In genomic region chr3:108126327-108126726, GRCm38 (mm10) we compare ENCODE assay signal across 18 mouse cellular contexts. TPM values are rescaled to one million over a fixed set of nuclear protein-coding genes. Genes with fewer than 3 reads are reported as not detected.
DNase-seq lines count a peak whose midpoint lies in the region; ATAC-seq and TF ChIP-seq lines count a peak whose summit lies in the region.
"Had no signal": no experiment of that assay in that cellular context is flagged by ENCODE, and none has a peak within 500 bp of the region (broad histone marks: within the 10 kb centered on the region; RNA-seq: fewer than 3 reads in every experiment).

No protein-coding gene starts in this region.

- peak overlapping the region; percentile 37; the same call in 1 of the 2 replicates for H3K27ac ChIP-seq in intestine, embryonic 16.5 days (ENCODE audit: low read length)
- no peak overlapping the region for H3K27ac ChIP-seq in intestine, postnatal 0 days (ENCODE audit: low read depth, low read length)
- peak overlapping the region; percentile 42 for H3K27ac ChIP-seq in small intestine, adult 2 months (ENCODE audit: insufficient read depth, low read depth, low read length)
- peak overlapping the region; percentile 42; the same call in 1 of the 2 replicates for H3K27ac ChIP-seq in stomach, embryonic 16.5 days (ENCODE audit: low read length)
- H3K27ac ChIP-seq in forebrain, embryonic 13.5 days: no peak overlapping the region
- H3K27ac ChIP-seq: embryonic facial prominence, embryonic 10.5 days; embryonic facial prominence, embryonic 12.5 days had no signal

- H3K4me3 ChIP-seq in intestine, embryonic 16.5 days (ENCODE audit: low read length): no peak overlapping the region
- no peak overlapping the region for H3K4me3 ChIP-seq in intestine, postnatal 0 days (ENCODE audit: low read depth, low read length)
- H3K4me3 ChIP-seq in small intestine, adult 2 months (ENCODE audit: low read depth, low read length): no peak overlapping the region
- no peak overlapping the region for H3K4me3 ChIP-seq in stomach, embryonic 16.5 days (replicated peaks; ENCODE audit: low read length)
- no peak overlapping the region for H3K4me3 ChIP-seq in forebrain, embryonic 13.5 days
- H3K4me3 ChIP-seq: embryonic facial prominence, embryonic 10.5 days; embryonic facial prominence, embryonic 12.5 days had no signal

- no peaks in the 10 kb centered on the region for H3K9me3 ChIP-seq in intestine, embryonic 16.5 days (ENCODE audit: control insufficient read depth, low read length)
- H3K9me3 ChIP-seq in intestine, postnatal 0 days (ENCODE audit: control insufficient read depth): no peaks in the 10 kb centered on the region
- no peaks in the 10 kb centered on the region for H3K9me3 ChIP-seq in stomach, embryonic 16.5 days (replicated peaks; ENCODE audit: control insufficient read depth, low read length)
- no peaks in the 10 kb centered on the region for H3K9me3 ChIP-seq in forebrain, embryonic 13.5 days (replicated peaks)
- H3K9me3 ChIP-seq: embryonic facial prominence, embryonic 10.5 days; embryonic facial prominence, embryonic 12.5 days had no signal

- no peak overlapping the region for H3K4me2 ChIP-seq in intestine, embryonic 16.5 days (ENCODE audit: low read depth, low read length)
- no peak overlapping the region for H3K4me2 ChIP-seq in intestine, postnatal 0 days (replicated peaks; ENCODE audit: low read depth)
- H3K4me2 ChIP-seq in stomach, embryonic 16.5 days (ENCODE audit: low read depth, low read length): no peak overlapping the region
- H3K4me2 ChIP-seq in forebrain, embryonic 13.5 days: no peak overlapping the region
- H3K4me2 ChIP-seq: embryonic facial prominence, embryonic 12.5 days had no signal

- no peaks in the 10 kb centered on the region for H3K36me3 ChIP-seq in intestine, embryonic 16.5 days (ENCODE audit: control insufficient read depth, insufficient read depth, low read length)
- peaks cover 10% of the 10 kb centered on the region; the same call in 1 of the 2 replicates for H3K36me3 ChIP-seq in intestine, postnatal 0 days (ENCODE audit: control insufficient read depth, insufficient read depth)
- peaks cover 13% of the 10 kb centered on the region for H3K36me3 ChIP-seq in small intestine, adult 2 months (ENCODE audit: control insufficient read depth, insufficient read depth, low read length)
- H3K36me3 ChIP-seq in stomach, embryonic 16.5 days (ENCODE audit: control insufficient read depth, insufficient read depth, low read length): peaks cover 5% of the 10 kb centered on the region
- peaks cover 16% of the 10 kb centered on the region for H3K36me3 ChIP-seq in forebrain, embryonic 13.5 days (ENCODE audit: poor library complexity, severe bottlenecking)

- peaks cover 21% of the 10 kb centered on the region for H3K4me1 ChIP-seq in intestine, embryonic 16.5 days (ENCODE audit: control insufficient read depth, insufficient read depth, low read length)
- H3K4me1 ChIP-seq in intestine, postnatal 0 days (replicated peaks; ENCODE audit: control insufficient read depth, insufficient read depth, low read length): peaks cover 11% of the 10 kb centered on the region; the same call in 1 of the 2 replicates
- H3K4me1 ChIP-seq in small intestine, adult 2 months (ENCODE audit: control insufficient read depth, insufficient read depth, insufficient read length, low read length): peaks cover 32% of the 10 kb centered on the region; the same call in 1 of the 2 replicates
- H3K4me1 ChIP-seq in stomach, embryonic 16.5 days (ENCODE audit: control insufficient read depth, insufficient read depth, low read length): peaks cover 5% of the 10 kb centered on the region
- H3K4me1 ChIP-seq in forebrain, embryonic 13.5 days: no peaks in the 10 kb centered on the region

- 77% methylated on average over 3 of the region's 3 CpGs for WGBS in intestine, embryonic 16.5 days
- WGBS in intestine, postnatal 0 days: 49% methylated on average over 3 of the region's 3 CpGs
- 48% methylated on average over 3 of the region's 3 CpGs for WGBS in small intestine, adult 2 months
- WGBS in stomach, embryonic 16.5 days: 81% methylated on average over 3 of the region's 3 CpGs
- WGBS in forebrain, embryonic 13.5 days: 93% methylated on average over 3 of the region's 3 CpGs

- H3K27me3 ChIP-seq in intestine, embryonic 16.5 days (replicated peaks; ENCODE audit: control insufficient read depth, insufficient read depth, low read length): no peaks in the 10 kb centered on the region
- no peaks in the 10 kb centered on the region for H3K27me3 ChIP-seq in intestine, postnatal 0 days (replicated peaks; ENCODE audit: control insufficient read depth, insufficient read depth, low read length)
- no peaks in the 10 kb centered on the region for H3K27me3 ChIP-seq in small intestine, adult 2 months (ENCODE audit: control insufficient read depth, insufficient read depth, low read length)
- H3K27me3 ChIP-seq in stomach, embryonic 16.5 days (ENCODE audit: control insufficient read depth, insufficient read depth, low read length): no peaks in the 10 kb centered on the region
- H3K27me3 ChIP-seq in forebrain, embryonic 13.5 days: no peaks in the 10 kb centered on the region
- H3K27me3 ChIP-seq: embryonic facial prominence, embryonic 12.5 days had no signal

- no peak for TF ChIP-seq POLR2A in small intestine, adult 2 months (IDR thresholded peaks at IDR 0.05; ENCODE audit: low read depth, low read length)

- ATAC-seq in intestine, embryonic 16.5 days: peak; percentile 38; the same call in 1 of the 2 replicates
- ATAC-seq in intestine, postnatal 0 days: no peak
- ATAC-seq in stomach, embryonic 16.5 days (ENCODE audit: insufficient read depth, low FRiP score): peak; percentile 56; the same call in 1 of the 2 replicates
- ATAC-seq in forebrain, embryonic 13.5 days: no peak
- ATAC-seq: forebrain, embryonic 14.5 days; forebrain, embryonic 16.5 days had no signal

- TF ChIP-seq CTCF in intestine, postnatal 0 days (IDR thresholded peaks at IDR 0.05; ENCODE audit: low read depth): no peak
- TF ChIP-seq CTCF in small intestine, adult 2 months (IDR thresholded peaks at IDR 0.05; ENCODE audit: extremely low read depth, insufficient read length, insufficient replicate concordance, low read depth, low read length): no peak

- no peak overlapping the region for H3K9ac ChIP-seq in intestine, embryonic 16.5 days (ENCODE audit: low read depth, low read length)
- no peak overlapping the region for H3K9ac ChIP-seq in intestine, postnatal 0 days (ENCODE audit: low read depth, low read length)
- no peak overlapping the region for H3K9ac ChIP-seq in stomach, embryonic 16.5 days (ENCODE audit: low read length)
- no peak overlapping the region for H3K9ac ChIP-seq in forebrain, embryonic 13.5 days
- H3K9ac ChIP-seq: embryonic facial prominence, embryonic 12.5 days had no signal

- DNase-seq in layer of hippocampus, adult 11-12 months (ENCODE audit: low spot score): no peak
- DNase-seq: adrenal gland, adult 8-10 months; adrenal gland, postnatal 14 days; adrenal gland, postnatal 36 days; cerebellum, adult 11-12 months; cerebellum, adult 2 months; cerebellum, adult 9-10 months; cerebellum, postnatal 10 days; cerebellum, postnatal 25 days had no signal

RNA-seq across cellular contexts. Expression of gene Gnai3, which starts 19.6 kb away (rescaled TPM):
- 168 and 170 TPM in 2 replicates for polyA plus RNA-seq in intestine, embryonic 16.5 days (2015; fragmentation: Nextera tagmentation; extraction: Ambion mirVana)
- 99.6 and 101 TPM in 2 replicates for polyA plus RNA-seq in intestine, postnatal 0 days (2015; fragmentation: Nextera tagmentation; extraction: Ambion mirVana)
- 5.4 and 14.8 TPM in 2 replicates for polyA plus RNA-seq in small intestine, adult 2 months (2012; rRNA removed)
- 177 and 182 TPM in 2 replicates for polyA plus RNA-seq in stomach, embryonic 16.5 days (2015; fragmentation: Nextera tagmentation; extraction: Ambion mirVana)
- polyA plus RNA-seq in forebrain, embryonic 13.5 days (2015; fragmentation: Nextera tagmentation; extraction: Ambion mirVana): 173 and 180 TPM in 2 replicates

RNA-seq across cellular contexts. Expression of gene Gpr61, which starts 28.4 kb away (rescaled TPM):
- polyA plus RNA-seq in intestine, embryonic 16.5 days (2015; fragmentation: Nextera tagmentation; extraction: Ambion mirVana): 0.11 and 0.13 TPM in 2 replicates
- 0.05 and 0.13 TPM in 2 replicates for polyA plus RNA-seq in intestine, postnatal 0 days (2015; fragmentation: Nextera tagmentation; extraction: Ambion mirVana)
- polyA plus RNA-seq in small intestine, adult 2 months (2012; rRNA removed): 0.05 TPM in 1 of 2 replicates, not detected in the other
- 0.15 and 0.20 TPM in 2 replicates for polyA plus RNA-seq in stomach, embryonic 16.5 days (2015; fragmentation: Nextera tagmentation; extraction: Ambion mirVana)
- polyA plus RNA-seq in forebrain, embryonic 13.5 days (2015; fragmentation: Nextera tagmentation; extraction: Ambion mirVana): 0.98 and 1.0 TPM in 2 replicates

RNA-seq across cellular contexts. Expression of gene Gnat2, which starts 33.7 kb away (rescaled TPM):
- polyA plus RNA-seq in intestine, embryonic 16.5 days (2015; fragmentation: Nextera tagmentation; extraction: Ambion mirVana): 1.9 and 2.7 TPM in 2 replicates
- 0.43 and 0.80 TPM in 2 replicates for polyA plus RNA-seq in intestine, postnatal 0 days (2015; fragmentation: Nextera tagmentation; extraction: Ambion mirVana)
- polyA plus RNA-seq in small intestine, adult 2 months (2012; rRNA removed): 0.86 and 0.91 TPM in 2 replicates
- polyA plus RNA-seq in stomach, embryonic 16.5 days (2015; fragmentation: Nextera tagmentation; extraction: Ambion mirVana): 1.3 TPM in 2 replicates
- 0.44 and 0.57 TPM in 2 replicates for polyA plus RNA-seq in forebrain, embryonic 13.5 days (2015; fragmentation: Nextera tagmentation; extraction: Ambion mirVana)

RNA-seq across cellular contexts. Expression of gene Ampd2, which starts 39.9 kb away (rescaled TPM):
- polyA plus RNA-seq in intestine, embryonic 16.5 days (2015; fragmentation: Nextera tagmentation; extraction: Ambion mirVana): 46.9 and 48.9 TPM in 2 replicates
- 17.6 and 18.2 TPM in 2 replicates for polyA plus RNA-seq in intestine, postnatal 0 days (2015; fragmentation: Nextera tagmentation; extraction: Ambion mirVana)
- 88.8 and 107 TPM in 2 replicates for polyA plus RNA-seq in small intestine, adult 2 months (2012; rRNA removed)
- 49.8 and 51.9 TPM in 2 replicates for polyA plus RNA-seq in stomach, embryonic 16.5 days (2015; fragmentation: Nextera tagmentation; extraction: Ambion mirVana)
- polyA plus RNA-seq in forebrain, embryonic 13.5 days (2015; fragmentation: Nextera tagmentation; extraction: Ambion mirVana): 38.6 and 45.3 TPM in 2 replicates

RNA-seq across cellular contexts. Expression of gene Amigo1, which starts 59.8 kb away (rescaled TPM):
- polyA plus RNA-seq in intestine, embryonic 16.5 days (2015; fragmentation: Nextera tagmentation; extraction: Ambion mirVana): 2.2 and 2.5 TPM in 2 replicates
- 2.8 and 2.9 TPM in 2 replicates for polyA plus RNA-seq in intestine, postnatal 0 days (2015; fragmentation: Nextera tagmentation; extraction: Ambion mirVana)
- 10.1 and 17.6 TPM in 2 replicates for polyA plus RNA-seq in small intestine, adult 2 months (2012; rRNA removed)
- polyA plus RNA-seq in stomach, embryonic 16.5 days (2015; fragmentation: Nextera tagmentation; extraction: Ambion mirVana): 2.4 and 3.1 TPM in 2 replicates
- 6.4 and 8.1 TPM in 2 replicates for polyA plus RNA-seq in forebrain, embryonic 13.5 days (2015; fragmentation: Nextera tagmentation; extraction: Ambion mirVana)

Comparison
In these comparisons a context has a peak if more than half of its experiments do, and no peak if none do; other contexts are left out.
1. ATAC-seq: peak in intestine, embryonic 16.5 days (single experiment) and stomach, embryonic 16.5 days (single experiment); none in intestine, postnatal 0 days (single experiment) and forebrain, embryonic 13.5 days (single experiment).
2. H3K27ac ChIP-seq: peak in intestine, embryonic 16.5 days (single experiment), small intestine, adult 2 months (single experiment) and stomach, embryonic 16.5 days (single experiment); none in intestine, postnatal 0 days (single experiment) and forebrain, embryonic 13.5 days (single experiment).